Mouse (Mus musculus) bone marrow, adult 2 months (tissue): ENCODE measurements around the gene Cfb. TPM values are rescaled to one million over a fixed set of nuclear protein-coding genes. Genes with fewer than 3 reads are reported as not detected.

ENCODE experiments used
- H3K27ac ChIP-seq: fragments of 200-500 bp; 2 replicates; pipeline ENCODE4 v1.5.1; 2012; ENCODE audit warnings: low read depth, mild to moderate bottlenecking, control low read depth, inconsistent platforms, low read length; ENCODE audit not compliant: control insufficient read depth, poor library complexity, insufficient read depth
- H3K4me1 ChIP-seq: fragments of 200-500 bp; 2 replicates; pipeline ENCODE4 v1.6.1; 2011; ENCODE audit warnings: low read length; ENCODE audit not compliant: control insufficient read depth, insufficient read depth
- H3K4me3 ChIP-seq: fragments of 200-500 bp; replicated peaks from 2 replicates; pipeline ENCODE3; 2011; ENCODE audit warnings: mild to moderate bottlenecking, low read depth, low read length, control low read depth; ENCODE audit not compliant: control insufficient read depth
- CTCF ChIP-seq: fragments of 200-500 bp; IDR thresholded peaks from 2 replicates; pipeline ENCODE4 v1.5.1; 2011; ENCODE audit warnings: low read length, control low read depth; ENCODE audit not compliant: control insufficient read depth, insufficient read depth
- POLR2A ChIP-seq: fragments of 200-500 bp; IDR thresholded peaks from 2 replicates; pipeline ENCODE4 v1.6.1; 2011; ENCODE audit warnings: low read depth, mild to moderate bottlenecking, control low read depth, low read length, borderline replicate concordance; ENCODE audit not compliant: control insufficient read depth
- WGBS: fragments of 180-500 bp; shearing (Covaris S2); methylation state at CpG from one replicate; pipeline ENCODE4 v1.1.7; 2018; 5-methylcytosine and 5-hydroxymethylcytosine counted together
- polyA plus RNA-seq: library from polyadenylated mRNA; stranded (reverse); fragments of >200 nt; gene quantifications from 2 replicates; pipeline ENCODE4 v1.2.4, GENCODE M21; 2011; ENCODE audit warnings: low replicate concordance; ENCODE audit not compliant: missing spikeins, insufficient read depth, insufficient read length

Gene Cfb
- polyA plus RNA-seq, 1 experiment, result 14.5 TPM

- Histone ChIP-seq H3K27ac (peak within 1 kb of the TSS; percentile 35), H3K4me1 (no peaks in the 10 kb centered on the region; the same call in 1 of the 2 replicates), H3K4me3 (peak within 1 kb of the TSS; percentile 87)
- WGBS, result 1% methylated on average over 65 of the region's 65 CpGs
- TF ChIP-seq POLR2A (peak; percentile 50; the same call in 1 of the 2 replicates), CTCF (no peak)
Measured at GRCm38 (mm10) chr17:34849722-34850516, 12.4 kb downstream of the Cfb start, which contains the start of the genes Skiv2l and Nelfe. Gene Skiv2l, minus strand, starts transcription at chr17:34850210. Gene Nelfe, plus strand, starts transcription at chr17:34850391.

- TF ChIP-seq CTCF (no peak), POLR2A (no peak)
- Histone ChIP-seq H3K27ac (no peak overlapping the region), H3K4me3 (no peak overlapping the region), H3K4me1 (no peaks in the 10 kb centered on the region; the same call in 1 of the 2 replicates)
- 87% methylated on average over 7 of the region's 7 CpGs for WGBS
Measured at GRCm38 (mm10) chr17:34847615-34848014, 14.7 kb downstream of the Cfb start.

GRCm38 (mm10) chr17:34847192-34847591, 15.1 kb downstream of the Cfb start:
- 94% methylated on average over 6 of the region's 6 CpGs for WGBS
- no peak overlapping the region for H3K27ac ChIP-seq
- no peak overlapping the region for H3K4me3 ChIP-seq
- H3K4me1 ChIP-seq, result no peaks in the 10 kb centered on the region; the same call in 1 of the 2 replicates
- TF ChIP-seq CTCF (no peak), POLR2A (no peak)

- WGBS, result 91% methylated on average over 13 of the region's 13 CpGs
- Histone ChIP-seq H3K4me1 (no peaks in the 10 kb centered on the region), H3K4me3 (no peak overlapping the region), H3K27ac (no peak overlapping the region)
- TF ChIP-seq CTCF (no peak), POLR2A (no peak)
Measured at GRCm38 (mm10) chr17:34844884-34845283, 17.4 kb downstream of the Cfb start.

GRCm38 (mm10) chr17:34840736-34841307, 21.5 kb downstream of the Cfb start:
- WGBS, result 81% methylated on average over 6 of the region's 6 CpGs
- TF ChIP-seq CTCF (no peak), POLR2A (no peak)
- peaks cover 3% of the 10 kb centered on the region; the same call in 1 of the 2 replicates for H3K4me1 ChIP-seq
- H3K4me3 ChIP-seq, result no peak overlapping the region
- H3K27ac ChIP-seq, result no peak overlapping the region

- Histone ChIP-seq H3K4me3 (no peak overlapping the region), H3K4me1 (peaks cover 4% of the 10 kb centered on the region; the same call in 1 of the 2 replicates), H3K27ac (no peak overlapping the region)
- no peak for TF ChIP-seq CTCF
- no peak for TF ChIP-seq POLR2A
- 86% methylated on average over 7 of the region's 7 CpGs for WGBS
Measured at GRCm38 (mm10) chr17:34838785-34839184, 23.5 kb downstream of the Cfb start.

GRCm38 (mm10) chr17:34837464-34838324, 24.6 kb downstream of the Cfb start:
- Histone ChIP-seq H3K27ac (peak overlapping the region; percentile 82), H3K4me1 (peaks cover 4% of the 10 kb centered on the region; the same call in 1 of the 2 replicates)
- 44% methylated on average over 43 of the region's 43 CpGs for WGBS

More at GRCm38 (mm10) chr17:34837464-34838324, 24.6 kb downstream of the Cfb start:
- H3K4me3 ChIP-seq, result peak overlapping the region; percentile 88
- 0 out of 2 replicates have a peak, but pooled peaks have one; percentile 16 for TF ChIP-seq POLR2A
- TF ChIP-seq CTCF, result no peak
